Mouse (Mus musculus) brown adipose tissue, adult 24 weeks (tissue): ENCODE measurements at regions not wholly inside any gene's neighbourhood (a gene's known extent, or its start where the extent isn't known, plus 50 kb on each side); places are given as distances from the start of the nearest gene placed in this dataset.

Experiments used
- H3K27ac ChIP-seq: fragments of 200-500 bp; replicated peaks from 2 replicates; pipeline ENCODE4 v1.5.1; 2012; ENCODE audit warnings: low read depth, mild to moderate bottlenecking, low read length
- H3K4me1 ChIP-seq: fragments of 200-500 bp; 2 replicates; pipeline ENCODE4 v1.6.1; 2012; ENCODE audit warnings: low read length, mixed read lengths; ENCODE audit not compliant: control insufficient read depth, insufficient read depth, insufficient read length
- H3K4me3 ChIP-seq: fragments of 200-500 bp; 2 replicates; pipeline ENCODE4 v1.5.1; 2012; ENCODE audit warnings: low read depth, mild to moderate bottlenecking, low read length, moderate library complexity; ENCODE audit not compliant: insufficient read depth

DNA sequence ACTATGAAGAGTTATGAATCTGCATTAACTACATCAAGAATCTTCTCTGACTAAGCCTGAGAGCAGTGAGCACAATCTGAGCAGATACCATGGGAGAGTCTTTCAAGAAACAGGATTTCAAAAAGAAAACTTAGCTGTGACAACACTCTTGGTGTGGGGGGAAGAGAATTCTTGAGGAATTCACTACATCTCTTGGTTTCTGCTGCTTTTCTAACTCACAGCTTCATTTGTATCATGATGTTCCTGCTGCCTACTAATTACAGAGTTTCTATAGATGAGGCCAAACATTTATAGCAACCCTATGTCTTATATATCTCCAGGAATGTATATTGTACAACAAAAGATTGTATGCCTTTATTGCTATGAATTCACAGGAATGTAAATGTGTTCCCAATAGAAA lies 242.2 kb upstream of the Pitrm1 start:
- Histone ChIP-seq H3K4me3 (no peak overlapping the region), H3K4me1 (no peaks in the 10 kb centered on the region), H3K27ac (no peak overlapping the region)

DNA sequence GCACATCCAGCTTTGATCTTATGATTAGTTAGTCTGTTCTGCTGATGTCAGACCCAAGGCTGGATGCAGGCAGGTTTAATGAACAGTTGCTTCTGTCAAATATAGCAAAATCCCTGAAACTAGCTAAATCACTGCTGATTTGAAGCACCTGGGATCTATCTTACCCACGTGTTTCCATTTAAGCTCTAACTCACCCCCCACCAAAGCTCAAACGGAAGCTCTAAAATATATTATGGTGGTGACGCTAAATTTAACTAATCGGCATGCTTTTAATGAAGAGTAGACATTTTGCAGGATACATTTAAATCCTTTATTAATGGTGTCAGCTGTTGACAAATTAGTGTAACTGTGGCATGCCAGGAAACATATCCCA lies 241.3 kb upstream of the Pitrm1 start:
- Histone ChIP-seq H3K4me3 (no peak overlapping the region), H3K27ac (no peak overlapping the region), H3K4me1 (no peaks in the 10 kb centered on the region)

DNA sequence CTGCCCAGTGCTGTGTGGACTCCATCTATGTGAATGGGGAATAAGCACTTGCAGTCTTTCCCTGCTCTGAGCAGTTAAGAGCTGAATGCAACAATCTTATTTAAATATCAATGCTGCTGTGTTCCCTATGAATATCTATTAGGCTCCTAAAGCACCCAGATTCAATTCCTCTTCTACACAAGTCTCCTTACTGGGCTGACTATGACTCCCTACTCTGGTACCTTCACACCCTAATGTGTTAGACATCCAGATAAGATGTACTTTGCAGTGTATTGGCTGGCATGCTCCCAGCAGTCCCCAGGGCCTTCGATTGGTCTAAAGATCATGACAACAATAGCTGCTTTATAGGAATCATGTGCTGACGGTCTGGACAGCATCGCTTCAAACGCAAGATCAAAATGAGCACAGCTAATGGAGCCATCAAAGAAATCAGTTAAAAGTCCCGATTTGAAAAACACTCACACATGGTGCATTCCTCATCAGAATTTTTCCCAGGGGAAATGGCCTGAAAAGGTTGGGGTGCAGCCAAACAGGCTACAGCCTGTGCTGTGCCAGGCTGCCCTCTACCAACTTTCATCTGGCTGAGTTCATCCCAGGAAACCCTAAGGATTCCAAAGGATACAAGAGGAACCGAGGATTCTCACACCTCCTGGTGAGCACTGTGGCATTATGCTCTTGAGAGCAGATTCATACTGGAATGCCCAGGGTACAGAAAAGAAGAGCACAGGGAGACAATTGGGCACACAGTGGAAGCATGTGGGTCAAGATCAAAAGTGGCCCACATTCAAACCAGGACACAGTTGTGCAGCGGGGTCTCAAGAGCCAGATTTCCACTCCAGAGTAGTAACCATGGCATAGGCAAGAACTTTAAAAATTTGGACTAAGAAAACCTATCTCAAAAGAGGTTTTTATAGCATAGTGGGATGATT lies 240.7 kb upstream of the Pitrm1 start:
- H3K4me1 ChIP-seq = no peaks in the 10 kb centered on the region
- H3K27ac ChIP-seq = no peak overlapping the region
- H3K4me3 ChIP-seq = no peak overlapping the region

DNA sequence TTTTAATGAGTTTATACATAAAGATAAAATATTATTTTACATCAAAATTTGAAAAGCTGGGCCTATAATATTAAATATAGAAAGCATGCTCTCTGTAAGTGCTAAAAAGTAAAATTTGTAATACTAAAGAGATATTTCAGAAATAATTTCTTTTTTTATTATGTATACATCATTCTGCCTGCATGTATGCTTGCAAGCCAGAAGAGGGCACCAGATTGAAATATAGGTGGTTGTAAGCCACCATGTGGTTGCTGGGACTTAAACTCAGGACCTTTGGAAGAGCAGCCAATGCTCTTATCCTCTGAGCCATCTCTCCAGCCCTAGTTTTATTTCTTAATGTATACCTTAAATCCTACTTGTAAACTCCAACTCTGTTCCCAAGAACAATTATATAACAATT lies 231.7 kb upstream of the Pitrm1 start:
- no peak overlapping the region for H3K27ac ChIP-seq
- no peaks in the 10 kb centered on the region for H3K4me1 ChIP-seq
- no peak overlapping the region for H3K4me3 ChIP-seq

DNA sequence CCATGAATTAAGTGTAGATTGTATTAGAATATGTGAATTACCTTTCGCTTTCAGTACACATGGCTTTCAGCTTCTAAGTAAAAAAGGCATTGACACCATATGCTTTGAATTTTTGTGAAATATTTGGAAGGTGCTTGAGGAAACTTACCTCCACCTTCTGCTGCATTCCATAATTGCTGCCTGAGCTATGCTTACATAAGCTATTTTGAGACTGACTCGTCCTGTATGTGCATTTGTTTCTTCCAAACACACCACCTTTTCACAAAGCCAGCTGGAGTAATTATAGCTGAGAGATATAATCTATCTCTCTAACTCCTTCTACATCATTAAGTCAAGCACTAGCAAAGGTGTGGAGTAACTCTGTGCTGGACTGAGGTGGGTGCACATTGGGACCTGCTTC lies 224.0 kb upstream of the Pitrm1 start:
- H3K4me3 ChIP-seq = no peak overlapping the region
- no peaks in the 10 kb centered on the region for H3K4me1 ChIP-seq
- H3K27ac ChIP-seq = no peak overlapping the region

DNA sequence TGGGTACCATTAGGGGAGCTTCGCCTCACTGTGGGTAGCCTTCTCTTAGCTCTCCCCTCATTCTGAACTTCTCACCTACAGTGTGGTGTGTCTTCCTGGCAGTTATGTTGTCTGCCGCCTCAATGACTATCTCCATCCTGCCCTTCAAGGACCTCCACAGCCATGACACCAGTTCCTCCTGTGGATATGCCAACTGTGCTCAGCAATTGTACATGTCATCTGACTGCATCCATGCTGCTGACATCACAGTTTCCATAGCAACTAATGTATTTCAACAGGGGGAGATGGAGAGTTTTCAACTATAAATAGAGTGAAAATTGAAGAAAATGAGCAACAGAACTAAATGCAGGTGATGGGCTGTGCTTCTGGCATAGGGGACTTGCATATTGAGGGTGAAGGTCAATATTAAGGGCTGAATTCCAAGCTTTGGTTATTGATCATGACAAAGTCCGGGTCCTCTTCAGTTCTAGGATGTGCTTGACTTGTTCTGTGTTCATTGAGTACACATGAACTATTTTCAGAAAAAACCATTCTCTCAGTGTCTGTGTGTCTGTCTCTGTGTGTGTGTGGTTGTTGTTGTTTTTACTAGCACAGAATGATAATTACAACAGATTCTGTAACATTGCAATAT lies 217.5 kb upstream of the Pitrm1 start:
- H3K27ac ChIP-seq = no peak overlapping the region
- H3K4me1 ChIP-seq = no peaks in the 10 kb centered on the region
- no peak overlapping the region for H3K4me3 ChIP-seq

DNA sequence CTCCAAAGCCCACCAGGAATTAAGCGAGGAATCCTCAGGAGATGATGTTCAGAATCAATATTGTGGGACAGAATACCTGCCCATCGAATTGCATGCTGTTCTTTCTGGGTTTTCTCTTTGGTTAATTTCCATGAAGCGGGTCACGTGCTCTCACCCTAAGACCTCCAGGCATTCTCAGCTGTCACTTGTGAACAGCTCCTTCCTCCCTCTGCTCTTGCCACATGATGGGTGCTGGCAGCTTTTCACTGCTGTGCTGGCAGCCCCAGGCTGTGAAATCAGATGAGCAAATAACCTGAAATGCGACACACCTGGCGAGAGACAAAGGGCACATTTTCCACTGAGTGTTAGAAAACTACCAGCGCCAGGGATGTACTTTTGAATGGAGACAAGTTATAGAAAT lies 207.8 kb upstream of the Pitrm1 start:
- Histone ChIP-seq H3K4me1 (no peaks in the 10 kb centered on the region), H3K4me3 (no peak overlapping the region), H3K27ac (no peak overlapping the region)

DNA sequence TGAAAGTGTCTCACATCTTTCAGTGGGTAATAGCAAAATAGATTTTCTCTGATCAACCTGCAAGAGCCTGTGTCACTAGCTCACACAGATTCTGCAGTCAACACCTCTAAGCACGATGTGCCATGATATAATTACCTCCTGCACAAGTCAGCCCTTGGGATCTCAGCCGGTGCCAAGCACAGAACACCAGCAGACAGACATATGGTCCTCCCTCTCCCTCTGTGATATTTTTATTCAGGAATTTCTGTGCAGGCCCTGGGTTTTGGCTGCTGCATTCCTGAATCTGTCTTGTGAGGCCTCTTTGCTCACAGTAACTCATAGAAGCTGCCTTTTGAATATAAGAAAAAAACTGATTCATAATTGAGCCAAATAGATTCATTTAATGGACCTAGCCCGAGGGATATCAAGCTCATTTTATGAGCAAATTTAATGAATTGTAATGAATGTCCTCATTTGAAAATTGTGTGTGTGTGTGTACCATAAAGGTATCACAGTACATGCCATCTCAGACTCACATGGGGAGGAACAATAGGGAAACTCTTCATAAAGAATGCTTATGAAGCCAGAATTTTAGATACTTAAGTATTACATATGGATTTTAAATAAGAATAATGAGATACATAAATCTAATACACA lies 206.7 kb upstream of the Pitrm1 start:
- no peak overlapping the region for H3K4me3 ChIP-seq
- H3K4me1 ChIP-seq = no peaks in the 10 kb centered on the region
- H3K27ac ChIP-seq = no peak overlapping the region

DNA sequence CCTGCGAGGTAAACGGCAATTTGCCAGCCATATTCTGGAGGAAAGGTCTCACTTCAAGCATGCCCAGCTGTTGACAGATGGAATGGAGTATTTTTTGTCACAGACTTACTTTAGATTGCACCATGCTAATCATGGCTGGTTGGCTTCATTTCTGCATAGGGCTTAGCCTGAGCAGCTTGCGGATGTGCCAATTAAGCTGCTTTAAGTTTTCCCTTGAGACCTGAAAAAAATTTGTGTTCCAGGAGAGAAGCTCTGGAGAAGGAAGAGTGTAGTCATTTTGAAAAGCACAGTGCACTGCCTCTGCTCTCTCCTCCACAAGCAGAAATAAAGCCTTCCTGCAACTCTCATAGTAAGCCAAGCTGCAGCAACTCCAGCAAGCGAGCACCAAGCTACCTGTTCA lies 182.8 kb upstream of the Pitrm1 start:
- Histone ChIP-seq H3K4me1 (peaks cover 3% of the 10 kb centered on the region; the same call in 1 of the 2 replicates), H3K4me3 (no peak overlapping the region)

DNA sequence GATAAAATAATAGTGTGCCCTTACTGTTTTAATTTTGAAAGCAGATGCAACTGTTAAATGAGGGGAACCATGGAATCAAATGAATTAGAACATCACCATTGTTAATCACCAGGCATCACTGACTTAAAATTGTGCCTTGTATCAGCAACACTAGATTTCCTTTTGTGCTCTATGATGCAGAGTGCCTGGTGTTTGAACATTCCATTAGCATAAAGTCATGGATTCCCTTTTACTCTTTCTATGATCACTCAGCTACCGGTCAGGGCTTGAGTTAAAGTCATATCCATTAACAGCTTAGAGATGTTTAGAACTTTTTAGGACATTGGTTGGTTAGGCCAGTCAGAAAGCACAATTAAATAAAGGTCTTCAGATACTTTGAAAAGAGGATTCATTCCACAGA lies 180.3 kb upstream of the Pitrm1 start:
- Histone ChIP-seq H3K4me3 (no peak overlapping the region), H3K27ac (no peak overlapping the region), H3K4me1 (peaks cover 3% of the 10 kb centered on the region; the same call in 1 of the 2 replicates)

More for the DNA sequence above, 182.8 kb upstream of the Pitrm1 start:
- H3K27ac ChIP-seq = no peak overlapping the region

DNA sequence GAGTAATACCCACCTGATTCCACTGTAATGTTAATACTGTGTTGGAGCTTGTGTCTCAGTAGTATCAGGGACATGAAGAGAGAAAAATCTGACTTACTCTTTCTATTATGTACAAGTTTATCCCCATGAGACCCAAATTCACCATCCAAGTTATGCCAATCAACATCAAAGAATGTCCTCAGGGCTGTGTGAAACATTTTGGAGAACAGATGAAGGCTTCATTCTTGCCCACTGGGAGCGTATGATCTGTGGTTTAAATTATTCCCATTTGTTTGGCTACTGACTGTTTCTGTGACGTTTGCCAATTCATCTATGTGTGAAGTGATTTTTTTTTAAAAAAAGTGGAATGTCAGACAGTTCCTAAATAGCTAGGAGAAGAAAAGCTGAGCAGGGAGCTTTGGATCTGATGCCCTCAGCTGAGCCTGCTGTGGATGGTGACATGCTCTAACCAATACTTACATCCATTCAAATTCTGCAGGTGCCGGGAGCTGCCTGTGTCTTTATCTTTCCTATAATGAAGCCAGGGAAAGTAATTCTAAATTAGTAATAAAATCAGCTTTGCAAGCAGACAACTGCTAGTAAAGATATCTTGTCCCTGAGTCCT lies 173.3 kb upstream of the Pitrm1 start:
- H3K4me3 ChIP-seq = no peak overlapping the region
- no peak overlapping the region for H3K27ac ChIP-seq
- no peaks in the 10 kb centered on the region for H3K4me1 ChIP-seq

DNA sequence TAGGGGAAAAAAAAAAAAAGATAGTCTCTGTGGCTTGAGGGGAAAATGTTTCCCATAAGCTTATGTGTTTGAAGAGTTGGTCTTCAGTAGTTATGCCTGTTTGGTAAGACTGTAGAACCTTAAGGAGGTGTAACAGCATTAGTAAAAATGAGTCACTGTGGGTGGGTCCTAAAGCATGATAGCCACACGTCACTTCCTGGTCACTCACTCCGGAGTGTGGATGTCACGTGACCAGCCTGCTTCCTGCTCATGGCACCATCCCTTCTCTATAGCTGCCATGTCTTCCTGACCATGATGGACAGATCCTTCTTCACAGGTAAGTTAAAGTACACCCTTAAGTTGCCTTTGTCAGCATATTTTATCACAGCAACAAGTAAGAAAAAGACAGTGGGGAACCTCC lies 170.0 kb upstream of the Pitrm1 start:
- no peaks in the 10 kb centered on the region for H3K4me1 ChIP-seq
- no peak overlapping the region for H3K27ac ChIP-seq
- no peak overlapping the region for H3K4me3 ChIP-seq

DNA sequence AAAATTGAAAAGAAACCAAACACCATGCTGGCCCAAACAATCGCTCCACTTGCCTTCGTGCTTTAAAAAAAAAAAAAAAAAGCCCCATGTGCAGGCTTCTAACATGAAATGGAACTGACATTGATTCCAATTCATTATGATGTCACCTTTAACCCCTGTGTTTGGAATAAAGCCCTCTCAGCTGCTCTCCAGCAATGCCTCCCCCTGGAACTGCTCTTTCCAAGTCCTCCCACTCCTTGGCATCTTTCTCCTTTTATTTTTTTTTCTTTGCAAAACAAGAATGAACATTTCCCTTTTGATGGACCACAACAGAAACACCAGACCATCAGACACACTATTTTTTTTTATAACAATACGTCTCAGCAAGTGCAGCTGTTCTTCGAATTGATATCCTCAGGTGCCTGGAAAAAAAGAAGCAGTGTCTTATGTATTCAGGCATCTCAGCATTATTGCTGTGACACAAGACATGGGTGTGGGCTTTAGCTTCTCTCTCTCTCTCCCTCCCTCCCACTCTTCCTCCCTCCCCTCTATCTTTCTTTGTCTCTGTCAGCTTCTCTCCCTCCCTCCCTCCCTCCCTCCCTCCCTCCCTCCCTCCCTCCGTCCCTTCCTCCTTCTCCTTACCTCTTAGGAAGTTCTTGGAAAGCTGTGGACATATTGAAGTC lies 152.3 kb upstream of the Pitrm1 start:
- Histone ChIP-seq H3K4me3 (no peak overlapping the region), H3K27ac (no peak overlapping the region), H3K4me1 (no peaks in the 10 kb centered on the region)

DNA sequence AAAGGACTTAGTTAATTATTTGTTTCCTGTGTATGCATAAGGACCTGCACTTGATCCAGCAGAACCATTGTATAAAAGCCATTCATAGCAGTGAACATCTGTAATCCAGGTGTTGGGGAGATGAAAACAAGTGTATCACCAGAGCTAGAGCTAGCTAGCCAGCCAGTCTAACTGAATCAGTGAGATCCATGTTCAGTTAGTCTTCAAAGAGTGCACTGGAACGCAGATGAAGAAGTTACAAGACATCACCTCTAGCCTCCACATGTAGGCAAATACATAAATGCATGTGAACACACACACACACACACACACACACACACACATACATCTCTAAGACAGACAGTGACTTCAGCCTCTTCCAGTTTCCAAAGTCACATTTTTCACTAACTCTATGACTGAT lies 150.3 kb upstream of the Pitrm1 start:
- no peak overlapping the region for H3K27ac ChIP-seq
- no peaks in the 10 kb centered on the region for H3K4me1 ChIP-seq
- no peak overlapping the region for H3K4me3 ChIP-seq

DNA sequence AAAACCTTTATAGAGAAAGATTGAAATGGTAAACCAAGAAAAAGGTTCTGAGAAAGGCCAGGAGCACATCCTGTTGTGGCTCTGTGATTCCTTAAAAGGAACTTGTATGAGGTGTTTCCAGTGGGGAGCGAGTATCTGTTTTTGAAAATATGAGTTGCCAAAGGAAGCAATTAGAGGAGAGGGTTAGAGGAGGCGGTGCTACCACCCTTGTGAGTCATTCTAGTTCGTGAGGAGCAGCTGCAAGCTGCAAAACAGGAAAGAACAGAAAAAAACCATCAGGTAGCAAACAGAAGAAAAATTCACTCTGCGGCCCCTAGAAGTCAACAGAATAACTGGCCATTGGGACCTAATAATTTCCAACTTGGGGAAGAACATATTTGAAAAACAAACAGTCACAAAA lies 116.1 kb upstream of the Pitrm1 start:
- H3K27ac ChIP-seq = no peak overlapping the region
- H3K4me1 ChIP-seq = no peaks in the 10 kb centered on the region
- H3K4me3 ChIP-seq = no peak overlapping the region
